Mouse (Mus musculus) layer of hippocampus, postnatal 25 days (tissue): ENCODE data around the gene Car5b. TPM values are rescaled to one million over a fixed set of nuclear protein-coding genes. Genes with fewer than 3 reads are reported as not detected.

Experiments
- DNase-seq, 2 experiments: peaks; one replicate each; pipeline ENCODE4 v3.0.0; 2022; ENCODE audit warnings: mixed read lengths in 2 of 2, low spot score in 1 of 2; ENCODE audit errors: extremely low spot score in 1 of 2
- total RNA-seq, 2 experiments: library from RNA; stranded (reverse); gene quantifications; 2 replicates each; pipeline ENCODE4 v1.2.3; 2021

Car5b gene
- total RNA-seq, 2 experiments from 2014 or later, result 2.9 to 3.3 TPM

DNA sequence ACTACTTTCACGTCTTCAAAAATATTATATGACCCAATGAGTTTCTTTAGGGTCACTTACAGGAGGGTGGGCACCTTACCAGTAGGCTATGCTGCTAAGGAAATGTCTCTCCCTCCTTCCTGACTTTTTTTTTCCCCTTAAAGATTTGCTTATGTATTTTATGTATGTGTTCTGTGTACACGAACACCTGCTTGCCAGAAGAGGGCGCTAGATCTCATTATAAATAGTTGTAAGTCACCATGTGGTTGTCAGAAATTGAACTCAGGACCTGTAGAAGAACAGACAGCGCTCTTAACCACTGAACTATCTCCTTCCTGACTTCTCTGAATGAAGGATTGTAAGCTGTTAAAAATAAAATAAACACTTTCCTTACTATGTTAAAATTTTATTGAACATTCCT, 46.3 kb downstream of the Car5b start:
- no peak for DNase-seq

DNA sequence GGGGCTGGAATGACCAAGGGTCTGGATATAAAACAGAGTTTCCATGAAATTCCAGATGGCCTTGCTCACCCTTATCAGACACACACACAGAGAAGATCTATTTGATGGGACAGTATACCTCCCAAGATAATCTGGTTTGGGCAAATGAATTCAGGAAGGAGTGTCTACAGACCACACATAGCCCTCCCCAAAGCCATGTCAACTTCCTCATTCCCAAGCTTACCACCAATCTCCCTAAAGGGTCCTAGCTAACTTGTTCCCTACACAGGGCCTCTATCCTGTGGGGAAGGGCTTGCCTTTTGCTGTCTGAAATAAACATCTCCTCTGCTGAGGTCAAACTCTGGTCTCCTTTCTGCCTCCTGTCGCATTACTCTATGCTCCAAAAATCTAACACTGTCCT, 46.7 kb downstream of the Car5b start:
- no peak for DNase-seq

DNA sequence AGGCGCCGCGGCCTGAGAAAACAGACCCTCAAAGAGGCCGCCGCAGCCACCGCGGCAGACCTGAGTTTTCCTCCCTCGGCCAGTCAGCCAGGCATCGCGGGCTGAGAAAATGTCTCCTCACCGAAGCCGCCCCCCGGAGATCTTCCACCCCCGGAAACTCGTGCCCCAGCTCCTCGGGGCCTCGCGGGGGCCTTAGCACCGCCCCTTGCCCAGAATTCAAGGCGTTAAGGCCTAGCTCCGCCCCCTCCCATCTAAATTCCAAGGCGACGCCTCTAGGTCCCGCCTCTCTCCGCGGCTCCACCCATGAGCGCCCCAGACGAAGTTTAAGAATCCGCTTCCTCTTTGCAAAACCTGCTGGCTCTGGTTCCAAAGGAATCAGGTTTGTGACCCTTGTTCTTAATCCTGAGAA, 69.3 kb downstream of the Car5b start, which contains the start of gene Zrsr2:
Gene Zrsr2, minus strand, starts transcription at position 195 of the 409 bp plus-strand sequence.
- peak; percentile 33 to 49 for DNase-seq

DNA sequence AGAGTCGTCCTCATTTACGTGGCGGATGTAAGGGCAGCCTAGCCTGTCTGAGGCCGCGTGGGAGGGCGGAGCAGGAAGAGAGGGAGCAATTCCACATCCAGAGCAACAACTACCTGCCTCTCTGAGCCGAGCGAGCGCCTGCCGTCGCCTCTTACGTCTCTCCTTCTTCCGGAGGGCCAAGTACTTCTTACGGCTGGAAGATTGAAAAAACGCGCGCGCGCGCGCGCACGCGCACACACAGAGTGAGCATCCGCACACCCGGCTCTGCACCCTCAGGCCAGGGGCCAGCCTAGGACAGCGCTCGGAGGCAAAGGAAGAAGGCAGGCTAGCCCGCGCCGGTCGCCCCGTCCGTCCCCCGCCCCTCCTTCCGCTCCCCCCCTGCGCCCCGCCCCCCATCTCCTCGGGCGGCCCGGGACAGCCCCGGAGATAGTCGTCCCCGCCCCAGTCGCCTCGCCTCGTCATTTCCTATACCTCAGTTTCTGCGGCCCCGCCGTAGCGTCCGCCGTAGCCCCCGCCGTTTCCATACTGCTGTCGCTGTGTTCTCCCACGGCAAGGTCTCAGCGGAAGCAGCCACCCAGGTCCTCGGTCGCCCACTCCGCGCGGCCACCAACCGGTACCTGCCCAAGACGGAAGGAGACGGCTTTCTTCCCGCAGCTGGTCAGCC, 69.9 kb downstream of the Car5b start:
- DNase-seq, result peak in 1 of 2 experiments; percentile 13

DNA sequence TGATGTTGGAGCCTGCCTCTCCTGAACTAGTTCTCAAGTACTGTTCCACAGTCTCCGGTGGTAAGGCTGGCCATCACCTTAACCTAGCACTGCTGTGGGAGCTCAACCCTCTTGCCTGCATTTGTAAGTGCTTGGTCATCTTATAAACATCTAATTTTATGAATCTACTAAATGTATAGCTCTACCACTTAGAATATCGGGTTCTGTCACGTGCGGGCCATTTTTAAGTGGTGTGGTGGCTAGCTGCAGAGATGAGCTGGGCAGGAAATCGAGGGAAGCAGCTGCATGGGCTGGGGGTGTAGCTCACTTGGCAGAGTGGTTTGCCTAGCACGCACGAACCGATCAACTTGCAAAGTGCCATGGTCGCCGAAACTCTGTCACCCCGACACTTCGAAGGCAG, 70.4 kb downstream of the Car5b start:
- DNase-seq, result no peak

DNA sequence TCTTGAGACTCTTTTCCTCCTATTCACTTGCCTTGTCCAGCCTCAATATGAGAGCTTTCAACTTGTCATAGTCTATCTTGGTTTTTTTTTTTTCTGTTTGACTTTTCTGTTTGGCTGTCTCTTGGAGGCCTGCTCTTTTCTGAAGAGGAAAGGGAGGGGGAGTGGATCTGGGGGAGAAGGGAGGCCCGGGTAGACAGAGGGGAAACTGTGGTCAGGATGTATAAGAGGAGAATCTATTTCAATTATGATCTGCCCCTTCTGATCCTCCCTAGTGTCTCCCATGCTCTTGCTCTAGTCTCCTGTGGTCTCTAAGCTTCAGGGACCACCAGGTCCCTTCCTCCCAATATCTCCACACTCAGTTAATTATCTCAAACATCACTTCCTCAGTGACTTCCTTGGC, 76.2 kb downstream of the Car5b start:
- no peak for DNase-seq

DNA sequence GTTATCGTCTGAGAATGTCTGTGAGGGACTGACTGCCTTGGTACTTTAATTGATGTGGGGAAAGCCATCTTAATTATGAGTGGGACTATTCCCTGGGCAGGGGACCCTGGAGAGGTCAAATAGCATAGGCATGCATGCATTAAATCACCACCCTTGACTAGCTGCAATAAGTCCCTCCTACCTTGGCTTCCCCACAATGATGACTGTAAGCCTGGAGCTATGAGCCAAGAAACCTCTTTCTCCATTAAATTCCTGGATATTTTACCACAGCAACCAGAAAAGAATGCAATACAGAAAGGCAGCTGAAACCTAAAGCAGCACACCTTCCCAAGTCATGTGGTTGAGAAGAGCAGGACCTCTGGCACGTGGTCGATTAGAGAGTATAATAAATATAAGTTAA, 83.4 kb downstream of the Car5b start:
- no peak for DNase-seq

DNA sequence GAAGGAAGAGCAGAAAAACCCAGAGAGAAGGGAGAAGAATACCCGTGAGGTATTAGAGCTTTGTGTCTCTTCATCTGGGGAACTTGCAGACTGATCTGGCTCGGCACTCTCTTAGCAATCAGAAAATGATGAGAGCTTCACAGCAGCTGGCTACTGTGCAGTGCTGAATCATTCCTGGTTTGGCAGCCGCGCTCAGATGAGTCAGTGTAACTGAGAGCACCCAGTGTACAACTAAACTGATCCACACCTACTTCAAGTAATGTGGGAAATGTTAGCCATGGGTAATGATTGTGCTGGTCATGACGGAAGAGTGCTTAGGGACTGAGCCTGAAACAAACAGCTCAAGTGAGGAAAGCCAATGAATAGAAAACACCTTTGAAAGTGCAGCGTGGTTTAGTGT, 89.2 kb downstream of the Car5b start:
- peak in 1 of 2 experiments; percentile 21 for DNase-seq

DNA sequence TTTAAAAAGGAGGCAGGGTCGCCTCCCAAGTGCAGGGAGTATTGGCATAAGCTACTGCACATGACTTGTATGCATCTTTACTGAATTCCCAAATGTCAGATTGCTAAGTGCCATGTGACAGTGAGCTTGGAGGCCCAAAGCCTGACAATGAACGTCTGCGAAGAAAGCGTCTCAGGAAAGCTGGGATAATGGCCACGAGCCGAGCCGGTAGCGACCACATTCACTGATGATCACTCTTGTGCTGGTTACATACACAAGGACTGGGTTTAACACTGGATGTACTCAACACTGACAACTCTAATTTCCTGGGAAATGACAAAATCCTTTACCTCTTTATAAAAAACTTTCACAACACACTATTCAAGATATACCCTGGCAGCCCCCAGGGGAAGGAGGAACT, 93.1 kb downstream of the Car5b start:
- DNase-seq, result no peak

DNA sequence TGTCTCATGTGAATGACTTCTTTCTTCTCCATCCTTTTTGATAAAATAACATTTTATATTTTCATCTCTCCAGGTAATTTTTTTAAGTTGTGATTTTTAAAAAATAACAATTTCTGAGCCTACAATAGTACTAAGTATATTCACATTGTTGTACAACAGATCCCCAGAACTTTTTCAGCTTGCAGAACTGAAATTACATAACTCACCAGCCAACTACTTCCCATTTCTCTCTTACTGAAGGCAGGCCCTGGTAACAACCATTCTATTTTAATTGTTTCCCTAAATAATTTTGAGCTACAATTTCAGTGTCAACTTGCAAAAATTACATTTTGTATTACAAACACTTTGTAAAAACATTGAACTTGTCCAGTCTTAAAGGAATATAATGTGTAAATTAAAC, 98.2 kb downstream of the Car5b start:
- no peak for DNase-seq

Other genes starting within 250 kb of the Car5b start
- 10 to 100 TPM; 39.3 to 41.6 TPM for gene Ap1s2, start 119.0 kb downstream of the Car5b start, total RNA-seq
- gene Zrsr2, start 69.3 kb downstream of the Car5b start, total RNA-seq, result 10 to 100 TPM; 46.6 to 47.8 TPM
- 10 to 100 TPM in 1 of 2 experiments, 1 to 10 TPM in 1; 9.7 to 13.5 TPM for gene Siah1b, start 48.5 kb upstream of the Car5b start, total RNA-seq
- not detected for gene Cltrn, start 60.8 kb upstream of the Car5b start, total RNA-seq
- 1 to 10 TPM; 1.6 to 1.7 TPM for gene Ace2, start 111.3 kb upstream of the Car5b start, total RNA-seq
- gene Bmx, start 230.2 kb upstream of the Car5b start, total RNA-seq, result under 1 TPM; 0.61 to 0.74 TPM
- 1 to 10 TPM; 5.2 to 5.9 TPM for gene Pir, start 241.4 kb upstream of the Car5b start, total RNA-seq